Mouse (Mus musculus) liver, embryonic 16.5 days (tissue): ENCODE data around the gene Rbks. TPM values are rescaled to one million over a fixed set of nuclear protein-coding genes. Genes with fewer than 3 reads are reported as not detected.

ENCODE experiments used
- ATAC-seq: fragments of 200-750 bp; cut with Nextera tagmentation; 2 replicates; pipeline ENCODE4 v1.8.0; 2017; ENCODE audit warnings: low read depth, mild to moderate bottlenecking, moderate number of reproducible peaks, moderate library complexity
- H3K27ac ChIP-seq: fragments of 300-500 bp; sonication (generic); 2 replicates; pipeline ENCODE4 v1.5.1; 2014; ENCODE audit warnings: mild to moderate bottlenecking, low read length
- H3K27me3 ChIP-seq: fragments of 300-500 bp; sonication (generic); 2 replicates; pipeline ENCODE4 v1.6.1; 2014; ENCODE audit warnings: low read depth, low read length, mixed read lengths; ENCODE audit not compliant: control insufficient read depth, insufficient read depth
- H3K36me3 ChIP-seq: fragments of 300-500 bp; sonication (generic); 2 replicates; pipeline ENCODE4 v1.6.1; 2014; ENCODE audit warnings: mild to moderate bottlenecking; ENCODE audit not compliant: control insufficient read depth, insufficient read depth
- H3K4me1 ChIP-seq: fragments of 300-500 bp; sonication (generic); 2 replicates; pipeline ENCODE4 v1.6.1; 2014; ENCODE audit warnings: low read depth, low read length, mixed read lengths; ENCODE audit not compliant: control insufficient read depth
- H3K4me2 ChIP-seq: fragments of 300-500 bp; sonication (generic); 2 replicates; pipeline ENCODE4 v1.6.1; 2014; ENCODE audit warnings: low read depth, low read length, mixed read lengths
- H3K4me3 ChIP-seq: fragments of 300-500 bp; sonication (generic); 2 replicates; pipeline ENCODE4 v1.5.1; 2014; ENCODE audit warnings: low read depth, mild to moderate bottlenecking, low read length
- H3K9ac ChIP-seq: fragments of 300-500 bp; sonication (generic); 2 replicates; pipeline ENCODE4 v1.6.1; 2014; ENCODE audit warnings: low read depth, low read length
- H3K9me3 ChIP-seq: fragments of 300-500 bp; sonication (generic); replicated peaks from 2 replicates; pipeline ENCODE4 v1.6.1; 2016; ENCODE audit warnings: low read length; ENCODE audit not compliant: control insufficient read depth
- WGBS: fragments of 180-500 bp; shearing (Covaris S2); extraction: QIAGEN DNeasy Blood & Tissue Kit; methylation state at CpG from one replicate; pipeline ENCODE4 v1.1.7; 2014; ENCODE audit not compliant: insufficient replicate concordance; 5-methylcytosine and 5-hydroxymethylcytosine counted together
- polyA plus RNA-seq: library from polyadenylated mRNA; unstranded; fragments of >200 nt; fragmentation: Nextera tagmentation; extraction: Ambion mirVana; gene quantifications from 2 replicates; pipeline ENCODE4 v1.2.1, GENCODE M21; 2015

Gene Rbks
- polyA plus RNA-seq, 1 experiment from 2014 or later = 17.6 TPM

DNA sequence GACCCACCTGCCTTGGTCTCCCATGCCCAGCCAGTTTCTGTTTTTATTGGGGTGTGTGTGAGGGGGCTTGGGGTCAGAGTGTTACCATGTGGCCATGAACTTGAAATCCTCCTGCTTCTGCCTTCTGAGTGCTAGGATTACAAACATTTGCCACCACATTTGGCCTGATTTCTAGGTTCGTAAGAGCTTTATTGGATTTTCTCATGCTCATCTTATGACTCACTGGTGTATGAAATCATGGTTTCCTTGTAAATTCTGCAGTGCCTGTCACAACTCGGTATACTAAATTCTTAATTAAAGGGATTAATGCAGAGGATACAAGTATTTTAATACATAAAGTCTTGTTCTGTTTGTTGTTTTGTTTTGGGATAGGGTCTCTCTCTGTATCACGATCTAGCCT, 77.1 kb downstream of the Rbks start:
- 82% methylated on average over 3 of the region's 3 CpGs for WGBS
- Histone ChIP-seq H3K36me3 (peaks cover 20% of the 10 kb centered on the region), H3K27ac (no peak overlapping the region), H3K9me3 (no peaks in the 10 kb centered on the region), H3K9ac (no peak overlapping the region), H3K4me2 (no peak overlapping the region), H3K27me3 (no peaks in the 10 kb centered on the region), H3K4me1 (no peaks in the 10 kb centered on the region; the same call in 1 of the 2 replicates), H3K4me3 (no peak overlapping the region)
- ATAC-seq = no peak

DNA sequence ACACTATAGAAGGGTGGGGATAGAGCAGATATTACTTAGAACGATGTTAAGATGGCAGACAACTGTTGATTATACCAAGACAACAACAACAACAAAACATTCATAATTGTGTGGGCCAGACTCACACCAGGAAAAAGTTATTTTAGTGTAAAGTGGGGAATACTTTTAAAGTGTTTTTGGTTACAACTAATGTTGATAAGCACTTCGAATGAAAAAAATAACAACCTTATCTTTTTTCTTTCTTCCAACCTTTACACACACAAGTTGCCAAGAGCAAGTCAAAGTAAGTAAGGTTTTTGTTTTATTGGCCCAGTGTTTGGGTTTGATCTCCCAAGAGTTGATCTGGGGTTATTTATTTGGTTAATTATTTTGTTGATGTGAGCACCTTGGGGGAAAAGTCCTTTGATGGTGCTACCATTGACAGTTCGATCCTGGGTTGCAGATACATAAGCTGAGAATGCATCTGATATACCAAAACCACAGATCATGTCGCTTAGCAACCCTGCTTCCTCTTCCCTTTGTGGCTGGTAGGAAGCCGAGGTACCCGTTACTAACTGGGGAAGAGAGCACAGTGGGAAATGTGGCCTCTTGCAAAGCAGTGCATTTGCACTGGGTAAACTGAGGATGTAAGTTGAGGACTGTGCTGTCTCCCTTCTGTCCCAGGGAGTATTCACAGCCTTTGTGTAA, 82.9 kb downstream of the Rbks start:
- H3K4me2 ChIP-seq = peak overlapping the region; percentile 67
- peak overlapping the region; percentile 95 for H3K27ac ChIP-seq
- peaks cover 17% of the 10 kb centered on the region for H3K36me3 ChIP-seq
- ATAC-seq = no peak
- H3K9ac ChIP-seq = peak overlapping the region; percentile 85
- H3K27me3 ChIP-seq = no peaks in the 10 kb centered on the region
- no peaks in the 10 kb centered on the region for H3K9me3 ChIP-seq
- peak overlapping the region; percentile 89 for H3K4me3 ChIP-seq
- 10% methylated on average over 6 of the region's 6 CpGs for WGBS
- H3K4me1 ChIP-seq = peaks cover 8% of the 10 kb centered on the region

GRCm38 (mm10) chr5:31613852-31614286, 83.6 kb downstream of the Rbks start:
- ATAC-seq = peak; percentile 88
- peak overlapping the region; percentile 95 for H3K27ac ChIP-seq
- under 1% methylated on average over 37 of the region's 37 CpGs for WGBS
- peak overlapping the region; percentile 89 for H3K4me3 ChIP-seq
- H3K27me3 ChIP-seq = no peaks in the 10 kb centered on the region
- H3K9ac ChIP-seq = peak overlapping the region; percentile 85
- H3K36me3 ChIP-seq = peaks cover 17% of the 10 kb centered on the region
- H3K4me1 ChIP-seq = peaks cover 8% of the 10 kb centered on the region
- H3K4me2 ChIP-seq = peak overlapping the region; percentile 67
- no peaks in the 10 kb centered on the region for H3K9me3 ChIP-seq

GRCm38 (mm10) chr5:31611186-31611585, 86.2 kb downstream of the Rbks start:
- WGBS = 63% methylated on average over 1 of the region's 1 CpGs
- Histone ChIP-seq H3K9ac (no peak overlapping the region), H3K36me3 (peaks cover under 1% of the 10 kb centered on the region; the same call in 1 of the 2 replicates), H3K9me3 (no peaks in the 10 kb centered on the region), H3K27ac (no peak overlapping the region), H3K27me3 (no peaks in the 10 kb centered on the region), H3K4me1 (peaks cover 8% of the 10 kb centered on the region), H3K4me2 (no peak overlapping the region), H3K4me3 (no peak overlapping the region)
- ATAC-seq = no peak

DNA sequence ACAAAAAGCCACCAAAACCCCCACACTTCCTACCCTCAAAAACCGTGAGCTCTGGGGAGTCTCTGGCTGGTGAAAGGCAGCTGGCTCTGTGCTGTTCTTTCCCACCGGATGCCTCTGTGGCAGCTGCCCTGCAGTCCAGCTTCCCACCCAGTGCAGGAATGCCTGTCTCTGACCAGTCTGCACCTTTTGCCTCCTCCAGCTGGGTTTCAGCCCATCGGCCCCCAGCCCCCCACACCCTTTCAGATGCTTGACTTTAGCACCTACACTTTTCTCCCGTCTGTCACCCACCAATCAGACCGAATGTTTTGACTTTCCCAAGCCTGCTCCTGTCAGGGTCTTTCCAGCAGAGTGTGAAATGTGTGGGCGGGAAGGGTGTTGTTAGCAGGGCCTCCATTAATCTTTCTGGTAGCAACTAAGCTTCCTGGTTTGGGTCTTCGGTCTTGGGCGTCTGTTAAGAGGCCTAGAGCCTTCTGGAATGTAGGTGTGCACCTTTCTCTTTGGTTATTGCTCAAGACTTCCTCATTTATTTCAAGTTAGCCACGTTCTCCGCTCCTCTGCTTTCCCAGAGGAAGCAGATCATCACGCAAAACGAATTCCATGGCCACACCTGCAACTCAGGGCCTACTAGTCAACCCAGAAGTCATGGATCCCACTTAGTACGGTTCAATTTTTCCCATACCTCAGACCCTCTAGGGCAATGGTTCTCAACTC, 86.9 kb downstream of the Rbks start:
- Histone ChIP-seq H3K4me2 (no peak overlapping the region), H3K27ac (no peak overlapping the region), H3K27me3 (no peaks in the 10 kb centered on the region), H3K4me3 (no peak overlapping the region), H3K36me3 (no peaks in the 10 kb centered on the region), H3K9ac (no peak overlapping the region), H3K9me3 (no peaks in the 10 kb centered on the region), H3K4me1 (peaks cover 8% of the 10 kb centered on the region)
- ATAC-seq = no peak
- 57% methylated on average over 13 of the region's 13 CpGs for WGBS

GRCm38 (mm10) chr5:31606151-31606550, 91.3 kb downstream of the Rbks start:
- WGBS = 28% methylated on average over 3 of the region's 3 CpGs

GRCm38 (mm10) chr5:31603766-31604165, 93.7 kb downstream of the Rbks start:
- no peak for ATAC-seq
- no peaks in the 10 kb centered on the region for H3K27me3 ChIP-seq
- H3K4me3 ChIP-seq = no peak overlapping the region
- H3K9me3 ChIP-seq = no peaks in the 10 kb centered on the region
- no peak overlapping the region for H3K4me2 ChIP-seq
- H3K4me1 ChIP-seq = peaks cover 3% of the 10 kb centered on the region; the same call in 1 of the 2 replicates
- H3K9ac ChIP-seq = no peak overlapping the region
- 81% methylated on average over 6 of the region's 6 CpGs for WGBS
- H3K27ac ChIP-seq = no peak overlapping the region
- H3K36me3 ChIP-seq = no peaks in the 10 kb centered on the region

More at GRCm38 (mm10) chr5:31606151-31606550, 91.3 kb downstream of the Rbks start:
- Histone ChIP-seq H3K4me2 (no peak overlapping the region), H3K9ac (no peak overlapping the region), H3K4me3 (no peak overlapping the region), H3K27me3 (no peaks in the 10 kb centered on the region), H3K9me3 (no peaks in the 10 kb centered on the region), H3K27ac (no peak overlapping the region), H3K4me1 (peaks cover 3% of the 10 kb centered on the region; the same call in 1 of the 2 replicates), H3K36me3 (no peaks in the 10 kb centered on the region)
- no peak for ATAC-seq

DNA sequence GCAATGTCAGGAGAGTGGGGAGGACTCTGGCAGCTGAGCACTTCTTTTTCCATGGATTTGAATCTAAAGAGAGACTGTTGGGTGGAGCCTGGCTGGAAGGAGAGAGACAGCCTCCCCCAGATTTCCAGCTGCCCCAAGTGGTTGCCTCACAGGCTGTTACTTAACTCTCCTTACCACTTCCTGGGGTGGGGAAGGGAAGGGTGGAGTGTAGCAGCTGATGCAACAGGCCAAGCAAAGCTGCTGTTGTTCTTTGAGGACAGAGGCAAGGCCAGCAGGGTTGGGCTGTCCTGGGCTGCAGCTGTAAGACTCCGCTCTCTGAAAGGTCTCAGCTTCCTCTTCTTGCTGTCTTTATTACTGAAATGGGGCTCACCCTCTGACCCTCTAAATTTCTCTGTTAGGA, 95.0 kb downstream of the Rbks start:
- ATAC-seq = peak; percentile 72
- Histone ChIP-seq H3K9ac (no peak overlapping the region), H3K27ac (no peak overlapping the region), H3K4me2 (no peak overlapping the region), H3K36me3 (no peaks in the 10 kb centered on the region), H3K27me3 (no peaks in the 10 kb centered on the region), H3K4me3 (no peak overlapping the region), H3K4me1 (peaks cover 3% of the 10 kb centered on the region; the same call in 1 of the 2 replicates), H3K9me3 (no peaks in the 10 kb centered on the region)
- WGBS = 42% methylated on average over 1 of the region's 1 CpGs

GRCm38 (mm10) chr5:31601162-31601722, 96.2 kb downstream of the Rbks start:
- no peak for ATAC-seq
- Histone ChIP-seq H3K27ac (no peak overlapping the region), H3K27me3 (no peaks in the 10 kb centered on the region), H3K4me3 (no peak overlapping the region), H3K9me3 (no peaks in the 10 kb centered on the region), H3K4me2 (no peak overlapping the region), H3K9ac (no peak overlapping the region), H3K4me1 (peaks cover 7% of the 10 kb centered on the region; the same call in 1 of the 2 replicates), H3K36me3 (no peaks in the 10 kb centered on the region)
- 33% methylated on average over 7 of the region's 7 CpGs for WGBS
